15 mouse cellular contexts compared by ENCODE assay signal in genomic region chr3:58508020-58508750, GRCm38 (mm10). TPM values are rescaled to one million over a fixed set of nuclear protein-coding genes. Genes with fewer than 3 reads are reported as not detected.
DNase-seq lines count a peak whose midpoint lies in the region; ATAC-seq and TF ChIP-seq lines count a peak whose summit lies in the region.
"Had no signal": no experiment of that assay in that cellular context is flagged by ENCODE, and none has a peak within 500 bp of the region (broad histone marks: within the 10 kb centered on the region; RNA-seq: fewer than 3 reads in every experiment).

No protein-coding gene starts in this region.

- WGBS in liver, embryonic 15.5 days (ENCODE audit: insufficient replicate concordance), result 26% methylated on average over 7 of the region's 7 CpGs
- WGBS in bone marrow, adult 2 months, result 9% methylated on average over 7 of the region's 7 CpGs

- no peaks in the 10 kb centered on the region; the same call in 1 of the 2 replicates for H3K4me1 ChIP-seq in liver, embryonic 15.5 days (replicated peaks)
- peaks cover 7% of the 10 kb centered on the region for H3K4me1 ChIP-seq in bone marrow, adult 2 months (ENCODE audit: control insufficient read depth, insufficient read depth, low read length)
- H3K4me1 ChIP-seq: embryonic facial prominence, embryonic 13.5 days; forebrain, embryonic 10.5 days; hindbrain, embryonic 15.5 days; limb, embryonic 13.5 days; midbrain, embryonic 10.5 days had no signal

- H3K4me3 ChIP-seq in liver, embryonic 15.5 days (replicated peaks), result no peak overlapping the region
- H3K4me3 ChIP-seq in bone marrow, adult 2 months (replicated peaks; ENCODE audit: control insufficient read depth, low read depth, low read length), result no peak overlapping the region
- H3K4me3 ChIP-seq: embryonic facial prominence, embryonic 13.5 days; forebrain, embryonic 10.5 days; hindbrain, embryonic 15.5 days; limb, embryonic 13.5 days; midbrain, embryonic 10.5 days had no signal

- H3K27me3 ChIP-seq in liver, embryonic 15.5 days, result no peaks in the 10 kb centered on the region
- H3K27me3 ChIP-seq: embryonic facial prominence, embryonic 13.5 days; hindbrain, embryonic 15.5 days; limb, embryonic 13.5 days had no signal

- DNase-seq in liver, result no peak
- DNase-seq in A20 (ENCODE audit: low read depth, low spot score), result peak; percentile 52
- no peak for DNase-seq in left cerebral cortex, postnatal 4 days
- DNase-seq: cerebellum, adult 11-12 months; kidney, adult 8-10 months; right cerebral cortex, postnatal 14 days had no signal

- intact Hi-C loops in left cerebral cortex, postnatal 4 days (cut with DNase I), result no loop called here

- H3K9me3 ChIP-seq in liver, embryonic 15.5 days (replicated peaks), result no peaks in the 10 kb centered on the region
- H3K9me3 ChIP-seq: embryonic facial prominence, embryonic 13.5 days; forebrain, embryonic 10.5 days; hindbrain, embryonic 15.5 days; limb, embryonic 13.5 days; midbrain, embryonic 10.5 days had no signal

- H3K4me2 ChIP-seq in liver, embryonic 15.5 days, result no peak overlapping the region
- H3K4me2 ChIP-seq: embryonic facial prominence, embryonic 13.5 days; hindbrain, embryonic 15.5 days; limb, embryonic 13.5 days had no signal

- no peak for TF ChIP-seq CTCF in bone marrow, adult 2 months (IDR thresholded peaks at IDR 0.05; ENCODE audit: control insufficient read depth, insufficient read depth, low read length)

- no peak overlapping the region; the same call in 1 of the 2 replicates for H3K27ac ChIP-seq in liver, embryonic 15.5 days (replicated peaks)
- H3K27ac ChIP-seq in bone marrow, adult 2 months (ENCODE audit: control insufficient read depth, insufficient read depth, low read depth, low read length, poor library complexity), result peak overlapping the region; percentile 48; the same call in 1 of the 2 replicates
- H3K27ac ChIP-seq: embryonic facial prominence, embryonic 13.5 days; forebrain, embryonic 10.5 days; hindbrain, embryonic 15.5 days; limb, embryonic 13.5 days; midbrain, embryonic 10.5 days had no signal

- ATAC-seq in liver, embryonic 15.5 days (ENCODE audit: insufficient read depth), result peak; percentile 40
- ATAC-seq in megakaryocyte progenitor cell, adult 5-6 weeks (replicated peaks; ENCODE audit: poor library complexity), result peak; percentile 89
- no peak for ATAC-seq in megakaryocyte-erythroid progenitor cell, adult 5-6 weeks (replicated peaks; ENCODE audit: low FRiP score, low TSS enrichment, poor library complexity, severe bottlenecking)

- no peaks in the 10 kb centered on the region for H3K36me3 ChIP-seq in liver, embryonic 15.5 days (replicated peaks)
- H3K36me3 ChIP-seq: embryonic facial prominence, embryonic 13.5 days; forebrain, embryonic 10.5 days; hindbrain, embryonic 15.5 days; limb, embryonic 13.5 days; midbrain, embryonic 10.5 days had no signal

- no peak overlapping the region for H3K9ac ChIP-seq in liver, embryonic 15.5 days
- H3K9ac ChIP-seq: embryonic facial prominence, embryonic 13.5 days; hindbrain, embryonic 15.5 days; limb, embryonic 13.5 days had no signal

- no peak for TF ChIP-seq POLR2A in bone marrow, adult 2 months (IDR thresholded peaks at IDR 0.05; ENCODE audit: borderline replicate concordance, control insufficient read depth, low read depth, low read length)

RNA-seq across cellular contexts. Expression of gene Eif2a, which starts 17.4 kb away (rescaled TPM):
- 23.5 and 25.8 TPM in 2 replicates for polyA plus RNA-seq in liver, embryonic 15.5 days (2015; fragmentation: Nextera tagmentation; extraction: Ambion mirVana)
- polyA plus RNA-seq in bone marrow, adult 2 months (2011; ENCODE audit: insufficient read depth, insufficient read length, low replicate concordance, missing spikeins), result 21.5 and 34.5 TPM in 2 replicates
- 173 and 174 TPM in 2 replicates for total RNA-seq in megakaryocyte progenitor cell, adult 5-6 weeks (2015)
- 94.7 and 102 TPM in 2 replicates for total RNA-seq in megakaryocyte progenitor cell, adult 5-6 weeks (2017)
- total RNA-seq in left cerebral cortex, postnatal 4 days (2021), result 10 to 100 TPM; 48.0 to 48.1 TPM
- 123 and 132 TPM in 2 replicates for total RNA-seq in megakaryocyte-erythroid progenitor cell, adult 5-6 weeks (2014; fragmentation: Nextera tagmentation)
- total RNA-seq in megakaryocyte-erythroid progenitor cell, adult 5-6 weeks (2017), result 149 and 153 TPM in 2 replicates

RNA-seq across cellular contexts. Expression of gene Serp1, which starts 17.5 kb away (rescaled TPM):
- polyA plus RNA-seq in liver, embryonic 15.5 days (2015; fragmentation: Nextera tagmentation; extraction: Ambion mirVana), result 101 and 105 TPM in 2 replicates
- polyA plus RNA-seq in bone marrow, adult 2 months (2011; ENCODE audit: insufficient read depth, insufficient read length, low replicate concordance, missing spikeins), result 23.7 and 30.7 TPM in 2 replicates
- 130 and 146 TPM in 2 replicates for total RNA-seq in megakaryocyte progenitor cell, adult 5-6 weeks (2015)
- 136 and 145 TPM in 2 replicates for total RNA-seq in megakaryocyte progenitor cell, adult 5-6 weeks (2017)
- total RNA-seq in left cerebral cortex, postnatal 4 days (2021), result 10 to 100 TPM; 24.4 to 26.0 TPM
- total RNA-seq in megakaryocyte-erythroid progenitor cell, adult 5-6 weeks (2014; fragmentation: Nextera tagmentation), result 38.0 and 40.2 TPM in 2 replicates
- total RNA-seq in megakaryocyte-erythroid progenitor cell, adult 5-6 weeks (2017), result 64.6 and 71.3 TPM in 2 replicates
